Mouse (Mus musculus) MEL (cell line): ENCODE data around the gene Wap. TPM values are rescaled to one million over a fixed set of nuclear protein-coding genes. Genes with fewer than 3 reads are reported as not detected.
A peak's percentile ranks its signal among the peaks of the same experiment; 100 is the strongest.

ENCODE experiments used
- DNase-seq: peaks from one replicate; pipeline ENCODE4 v3.0.0; 2011; ENCODE audit warnings: low read depth, low spot score
- H3K27ac ChIP-seq: 2 replicates; pipeline ENCODE4 v1.5.1; 2012; ENCODE audit warnings: low read depth, mild to moderate bottlenecking, control low read depth, low read length, moderate library complexity; ENCODE audit not compliant: control insufficient read depth
- H3K27me3 ChIP-seq, 2 experiments: fragments of 150-350 bp in 1 of 2; sonication (generic) in 1 of 2; 2 replicates each; pipeline ENCODE4 v1.6.1; 2012; ENCODE audit warnings: low read length in 2 of 2, mild to moderate bottlenecking in 2 of 2, improper control_type of control experiment in 1 of 2, moderate library complexity in 1 of 2; ENCODE audit not compliant: insufficient read depth in 2 of 2, control insufficient read depth in 1 of 2
- H3K36me3 ChIP-seq, 2 experiments: 2 replicates each; pipeline ENCODE4 v1.6.1; 2012 to 2014; ENCODE audit warnings: low read length in 2 of 2, improper control_type of control experiment in 1 of 2, inconsistent platforms in 1 of 2, mild to moderate bottlenecking in 1 of 2; ENCODE audit not compliant: insufficient read depth in 2 of 2, control insufficient read depth in 1 of 2
- H3K4me1 ChIP-seq, 2 experiments: fragments of 150-350 bp in 1 of 2; sonication (generic) in 1 of 2; 2 replicates each; pipeline ENCODE4 v1.6.1; 2012; ENCODE audit warnings: low read length in 2 of 2, improper control_type of control experiment in 1 of 2, mild to moderate bottlenecking in 1 of 2; ENCODE audit not compliant: insufficient read depth in 2 of 2, control insufficient read depth in 1 of 2
- H3K4me3 ChIP-seq, 2 experiments: fragments of 150-350 bp in 1 of 2; sonication (generic) in 1 of 2; 2 replicates each; pipeline ENCODE4 v1.5.1; 2012; ENCODE audit warnings: low read depth in 2 of 2, low read length in 2 of 2, mild to moderate bottlenecking in 2 of 2, moderate library complexity in 2 of 2, control low read depth in 1 of 2, improper control_type of control experiment in 1 of 2; ENCODE audit not compliant: control insufficient read depth in 1 of 2, insufficient read depth in 1 of 2
- H3K79me2 ChIP-seq: 2 replicates; pipeline ENCODE4 v1.6.1; 2012; ENCODE audit warnings: mild to moderate bottlenecking, low read length, moderate library complexity; ENCODE audit not compliant: control insufficient read depth, poor library complexity, insufficient read depth
- H3K9ac ChIP-seq: 2 replicates; pipeline ENCODE4 v1.6.1; 2012; ENCODE audit warnings: low read depth, mild to moderate bottlenecking, control low read depth, low read length, moderate library complexity; ENCODE audit not compliant: control insufficient read depth, poor library complexity, severe bottlenecking
- H3K9me3 ChIP-seq: fragments of 150-350 bp; sonication (generic); replicated peaks from 2 replicates; pipeline ENCODE4 v1.6.1; 2012; ENCODE audit warnings: mild to moderate bottlenecking, low read length, improper control_type of control experiment, moderate library complexity; ENCODE audit not compliant: insufficient read depth
- CHD2 ChIP-seq: IDR thresholded peaks from 2 replicates; pipeline ENCODE4 v1.6.1; 2011; ENCODE audit warnings: low read length, improper control_type of control experiment
- CTCF ChIP-seq, 3 experiments: IDR thresholded peaks in 2 of 3; conservative IDR thresholded peaks in 1 of 3; 2 replicates each; pipeline ENCODE4 v1.5.1; 2011 to 2012; ENCODE audit warnings: low read length in 3 of 3, low read depth in 2 of 3, mild to moderate bottlenecking in 2 of 3, improper control_type of control experiment in 1 of 3, inconsistent platforms in 1 of 3, mixed read lengths in 1 of 3, moderate library complexity in 1 of 3; ENCODE audit not compliant: control insufficient read depth in 1 of 3, insufficient read depth in 1 of 3, poor library complexity in 1 of 3, severe bottlenecking in 1 of 3
- HCFC1 ChIP-seq: IDR thresholded peaks from 2 replicates; pipeline ENCODE4 v1.6.1; 2012; ENCODE audit warnings: low read depth, mild to moderate bottlenecking, inconsistent platforms, low read length, improper control_type of control experiment, moderate library complexity
- KAT2A ChIP-seq: conservative IDR thresholded peaks from 2 replicates; pipeline ENCODE4 v1.6.1; 2012; ENCODE audit warnings: low read depth, low read length, improper control_type of control experiment, inconsistent platforms
- MEF2A ChIP-seq: IDR thresholded peaks from 2 replicates; pipeline ENCODE4 v1.6.1; 2014; ENCODE audit warnings: low read depth, mild to moderate bottlenecking, inconsistent platforms, low read length, improper control_type of control experiment; ENCODE audit not compliant: poor library complexity, insufficient replicate concordance, severe bottlenecking; ENCODE audit errors: extremely low read depth
- MYB ChIP-seq: IDR thresholded peaks from 2 replicates; pipeline ENCODE4 v1.6.1; 2011; ENCODE audit warnings: mild to moderate bottlenecking, low read depth, low read length, improper control_type of control experiment
- MYC ChIP-seq: IDR thresholded peaks from 2 replicates; pipeline ENCODE4 v1.6.1; 2011; ENCODE audit warnings: low read depth, mild to moderate bottlenecking, low read length, improper control_type of control experiment, moderate library complexity
- NRF1 ChIP-seq: IDR thresholded peaks from 2 replicates; pipeline ENCODE4 v1.6.1; 2014; ENCODE audit warnings: low read depth, mild to moderate bottlenecking, inconsistent platforms, low read length, improper control_type of control experiment, moderate library complexity; ENCODE audit not compliant: poor library complexity, insufficient read depth, severe bottlenecking
- POLR2A ChIP-seq, 2 experiments: IDR thresholded peaks; 2 replicates each; pipeline ENCODE4 v1.6.1; 2011 to 2012; ENCODE audit warnings: low read length in 2 of 2, mild to moderate bottlenecking in 2 of 2, control low read depth in 1 of 2, improper control_type of control experiment in 1 of 2, low read depth in 1 of 2, moderate library complexity in 1 of 2; ENCODE audit not compliant: control insufficient read depth in 1 of 2, insufficient read depth in 1 of 2, poor library complexity in 1 of 2
- POLR2AphosphoS2 ChIP-seq: IDR thresholded peaks from 2 replicates; pipeline ENCODE4 v1.6.1; 2011; ENCODE audit warnings: low read length, improper control_type of control experiment
- SIN3A ChIP-seq: IDR thresholded peaks from 2 replicates; pipeline ENCODE4 v1.6.1; 2012; ENCODE audit warnings: low read length, improper control_type of control experiment, inconsistent platforms
- USF1 ChIP-seq: IDR thresholded peaks from 2 replicates; pipeline ENCODE4 v1.6.1; 2014; ENCODE audit warnings: low read depth, mild to moderate bottlenecking, inconsistent platforms, low read length, improper control_type of control experiment, moderate library complexity
- USF2 ChIP-seq, 2 experiments: IDR thresholded peaks; 2 replicates each; pipeline ENCODE4 v1.6.1; 2011 to 2012; ENCODE audit warnings: improper control_type of control experiment in 2 of 2, low read length in 2 of 2, borderline replicate concordance in 1 of 2, inconsistent platforms in 1 of 2, low read depth in 1 of 2, mild to moderate bottlenecking in 1 of 2; ENCODE audit not compliant: insufficient read depth in 1 of 2
- ZMIZ1 ChIP-seq: IDR thresholded peaks from 2 replicates; pipeline ENCODE4 v1.6.1; 2012; ENCODE audit warnings: low read depth, mild to moderate bottlenecking, inconsistent platforms, low read length, improper control_type of control experiment, moderate library complexity
- polyA plus RNA-seq, 2 experiments: library from polyadenylated mRNA; stranded (reverse) in 1 of 2; unstranded in 1 of 2; fragments of >175 nt in 1 of 2; fragments of >200 nt in 1 of 2; gene quantifications; 2 replicates each; pipeline versions ENCODE4 v1.2.1 to v1.2.4; 2012; ENCODE audit warnings: low replicate concordance in 2 of 2, low read depth in 1 of 2; ENCODE audit not compliant: insufficient read length in 2 of 2, insufficient read depth in 1 of 2, missing spikeins in 1 of 2
- total RNA-seq: library from RNA; depleted of rRNA; stranded (reverse); fragments of 300-350 nt; gene quantifications from 2 replicates; pipeline ENCODE4 v1.2.3, GENCODE M21; 2012

Wap gene
- total and polyA plus RNA-seq, 3 experiments, result not detected

- no peaks in the 10 kb centered on the region for H3K27me3 ChIP-seq
- DNase-seq, result no peak
- H3K9me3 ChIP-seq, result no peaks in the 10 kb centered on the region
- peaks cover 0 to 12% of the 10 kb centered on the region in 2 experiments; a peak in 2 of 4 replicates for H3K4me1 ChIP-seq
- no peak overlapping the region for H3K9ac ChIP-seq
- H3K27ac ChIP-seq, result no peak overlapping the region
- no peaks in the 10 kb centered on the region for H3K79me2 ChIP-seq
- H3K36me3 ChIP-seq, result no peaks in the 10 kb centered on the region; a peak in 1 of 4 replicates
- TF ChIP-seq KAT2A, result no peak
- no peak for TF ChIP-seq ZMIZ1
- no peak for TF ChIP-seq CHD2
- TF ChIP-seq MYC, result no peak
- no peak for TF ChIP-seq USF2 (IDR thresholded peaks at IDR 0.05; ENCODE audit: borderline replicate concordance in 1 of 2, insufficient read depth in 1 of 2, low read depth in 1 of 2, low read length in 2 of 2)
- no peak overlapping the region for H3K4me3 ChIP-seq
These were observed 36.6 kb downstream of the Wap start for GRCm38 (mm10) chr11:6601649-6602480.

- Histone ChIP-seq H3K4me3 (no peak overlapping the region), H3K27me3 (no peaks in the 10 kb centered on the region), H3K4me1 (peaks cover 0 to 12% of the 10 kb centered on the region in 2 experiments; a peak in 2 of 4 replicates), H3K36me3 (no peaks in the 10 kb centered on the region; a peak in 1 of 4 replicates), H3K9ac (no peak overlapping the region), H3K9me3 (no peaks in the 10 kb centered on the region), H3K27ac (no peak overlapping the region), H3K79me2 (no peaks in the 10 kb centered on the region)
- no peak for TF ChIP-seq MEF2A
- TF ChIP-seq SIN3A, result peak; percentile 28; the same call in 1 of the 2 replicates
- no peak for DNase-seq
These were observed 38.0 kb downstream of the Wap start for GRCm38 (mm10) chr11:6600284-6600944.

- Histone ChIP-seq H3K79me2 (no peaks in the 10 kb centered on the region), H3K4me3 (no peak overlapping the region), H3K4me1 (peaks cover 0 to 12% of the 10 kb centered on the region in 2 experiments; a peak in 3 of 4 replicates), H3K27me3 (no peaks in the 10 kb centered on the region), H3K9me3 (no peaks in the 10 kb centered on the region), H3K36me3 (no peaks in the 10 kb centered on the region; a peak in 1 of 4 replicates), H3K27ac (no peak overlapping the region), H3K9ac (no peak overlapping the region)
- DNase-seq, result no peak
- TF ChIP-seq MYB (no peak), NRF1 (no peak), CTCF (IDR thresholded peaks at IDR 0.05 in 2 of 3, conservative IDR thresholded peaks at IDR 0.05 in 1 of 3; ENCODE audit: control insufficient read depth in 1 of 3, insufficient read depth in 1 of 3, low read depth in 2 of 3, low read length in 3 of 3, poor library complexity in 1 of 3, severe bottlenecking in 1 of 3) (no peak), POLR2AphosphoS2 (0 out of 2 replicates have a peak, but pooled peaks have one; percentile 25), MEF2A (no peak), POLR2A (IDR thresholded peaks at IDR 0.05; ENCODE audit: control insufficient read depth in 1 of 2, insufficient read depth in 1 of 2, low read depth in 1 of 2, low read length in 2 of 2, poor library complexity in 1 of 2) (no peak), USF1 (no peak), HCFC1 (no peak)
- TF ChIP-seq, all 39 proteins: peak for 1
These were observed 38.6 kb downstream of the Wap start for GRCm38 (mm10) chr11:6599831-6600230.
